In genomic region chr9:48176764-48177163, GRCm38 (mm10) we compare ENCODE assay signal across 9 mouse cellular contexts. TPM values are rescaled to one million over a fixed set of nuclear protein-coding genes. Genes with fewer than 3 reads are reported as not detected.
DNase-seq lines count a peak whose midpoint lies in the region; TF ChIP-seq lines count a peak whose summit lies in the region.
"Had no signal": no experiment of that assay in that cellular context is flagged by ENCODE, and none has a peak within 500 bp of the region (broad histone marks: within the 10 kb centered on the region; RNA-seq: fewer than 3 reads in every experiment).

No protein-coding gene starts in this region.

- no peaks in the 10 kb centered on the region for H3K79me2 ChIP-seq in heart, adult 2 months (replicated peaks; ENCODE audit: control insufficient read depth, insufficient read depth, low read length)

- no peaks in the 10 kb centered on the region for H3K27me3 ChIP-seq in heart, adult 2 months (ENCODE audit: control insufficient read depth, insufficient read depth, low read length)
- H3K27me3 ChIP-seq in spleen, adult 2 months (ENCODE audit: control insufficient read depth, insufficient read depth, low read length), result no peaks in the 10 kb centered on the region
- H3K27me3 ChIP-seq: embryonic facial prominence, embryonic 12.5 days had no signal

- H3K4me1 ChIP-seq in heart, adult 2 months (ENCODE audit: control insufficient read depth, insufficient read depth, low read length), result no peaks in the 10 kb centered on the region; the same call in 1 of the 2 replicates
- no peaks in the 10 kb centered on the region for H3K4me1 ChIP-seq in spleen, adult 2 months (ENCODE audit: control insufficient read depth, insufficient read depth, insufficient read length)
- H3K4me1 ChIP-seq in bone marrow macrophage, adult 2 months (ENCODE audit: control insufficient read depth, insufficient read depth, low read length), result no peaks in the 10 kb centered on the region
- H3K4me1 ChIP-seq: embryonic facial prominence, embryonic 12.5 days had no signal

- peak; percentile 61 for TF ChIP-seq CTCF in heart, adult 2 months (IDR thresholded peaks at IDR 0.05)
- TF ChIP-seq CTCF in spleen, adult 2 months (IDR thresholded peaks at IDR 0.05; ENCODE audit: extremely low read depth, insufficient read depth, insufficient read length, insufficient replicate concordance), result peak; percentile 1; the same call in 1 of the 2 replicates
- TF ChIP-seq CTCF in bone marrow macrophage, adult 2 months (IDR thresholded peaks at IDR 0.05; ENCODE audit: low read depth, low read length), result peak; percentile 36; the same call in 1 of the 2 replicates

- no peak overlapping the region for H3K9ac ChIP-seq in heart, adult 2 months (ENCODE audit: low read depth, low read length)
- H3K9ac ChIP-seq: embryonic facial prominence, embryonic 12.5 days had no signal

- H3K36me3 ChIP-seq in heart, adult 2 months (ENCODE audit: control insufficient read depth, insufficient read depth, low read length), result no peaks in the 10 kb centered on the region
- H3K36me3 ChIP-seq in spleen, adult 2 months (ENCODE audit: control insufficient read depth, insufficient read depth, low read length), result no peaks in the 10 kb centered on the region
- H3K36me3 ChIP-seq: embryonic facial prominence, embryonic 12.5 days had no signal

- intact Hi-C loops in heart, adult 2 months (cut with DNase I), result no loop called here
- intact Hi-C loops in gastrocnemius, postnatal 14 days (cut with DNase I; ENCODE audit: low total_unique reads), result loop anchor here (10.0 kb wide), 1 partner anchor 78 kb away; no protein-coding TSS in a partner anchor

- H3K27ac ChIP-seq in heart, adult 2 months, result no peak overlapping the region
- no peak overlapping the region for H3K27ac ChIP-seq in spleen, adult 2 months (ENCODE audit: insufficient read depth, low read length)
- H3K27ac ChIP-seq in bone marrow macrophage, adult 2 months (ENCODE audit: insufficient read depth, low read depth, low read length), result no peak overlapping the region
- H3K27ac ChIP-seq: embryonic facial prominence, embryonic 12.5 days had no signal

- WGBS in heart, adult 2 months, result 51% methylated on average over 1 of the region's 1 CpGs
- 42% methylated on average over 1 of the region's 1 CpGs for WGBS in spleen, adult 2 months

- no peak overlapping the region for H3K4me3 ChIP-seq in heart, adult 2 months
- H3K4me3 ChIP-seq in spleen, adult 2 months (ENCODE audit: extremely low read depth, insufficient read depth, insufficient read length), result no peak overlapping the region
- no peak overlapping the region for H3K4me3 ChIP-seq in bone marrow macrophage, adult 2 months (ENCODE audit: insufficient read depth, low read length)
- H3K4me3 ChIP-seq: embryonic facial prominence, embryonic 12.5 days had no signal

- DNase-seq in heart, adult 2 months, result no peak
- DNase-seq in heart, adult 18-20 months, result no peak
- DNase-seq in spleen, adult 2 months (ENCODE audit: low read depth in 1 of 2, low spot score in 2 of 2), result no peak
- DNase-seq in spleen, postnatal 36 days (ENCODE audit: low spot score in 2 of 2), result no peak
- peak; percentile 19 for DNase-seq in retina, postnatal 1 day
- no peak for DNase-seq in T-cell, adult 2 months (ENCODE audit: low spot score)
- DNase-seq in gastrocnemius, postnatal 14 days, result no peak

- TF ChIP-seq POLR2A in heart, adult 2 months (IDR thresholded peaks at IDR 0.05; ENCODE audit: insufficient read depth, low read depth, low read length), result no peak
- TF ChIP-seq POLR2A in spleen, adult 2 months (IDR thresholded peaks at IDR 0.05; ENCODE audit: low read depth, low read length), result no peak
- no peak for TF ChIP-seq POLR2A in bone marrow macrophage, adult 2 months (IDR thresholded peaks at IDR 0.05; ENCODE audit: borderline replicate concordance, low read depth, low read length)

- no peak for TF ChIP-seq EP300 in heart, adult 2 months (IDR thresholded peaks at IDR 0.05; ENCODE audit: insufficient read depth, low read depth, low read length)

RNA-seq across cellular contexts. Expression of gene Nxpe4, which starts 14.9 kb away (rescaled TPM):
- 1 to 10 TPM; 6.5 to 7.8 TPM for total RNA-seq in heart, adult 2 months (2021)
- polyA plus RNA-seq in heart, adult 2 months (2012; rRNA removed), result 2.9 and 9.4 TPM in 2 replicates
- total RNA-seq in heart, adult 18-20 months (2021), result 1 to 10 TPM; 4.8 to 5.3 TPM
- 1.4 and 2.0 TPM in 2 replicates for polyA plus RNA-seq in spleen, adult 2 months (2012; rRNA removed)
- 13.2 and 13.5 TPM in 2 replicates for polyA plus RNA-seq in bone marrow macrophage, adult 2 months (2012; ENCODE audit: insufficient read depth, insufficient read length, missing spikeins)
- 1 to 10 TPM; 6.2 to 6.4 TPM for total RNA-seq in gastrocnemius, postnatal 14 days (2021)

Comparison
In these comparisons a context has a peak if more than half of its experiments do, and no peak if none do; other contexts are left out.
1. CTCF ChIP-seq: peak in every context shown above with its lines; median percentile 61 in heart, adult 2 months; 36 in bone marrow macrophage, adult 2 months; 1 in spleen, adult 2 months.